Mouse (Mus musculus) cerebellum, postnatal 14 days (tissue): ENCODE results near the gene Tbc1d22a.

ENCODE experiments used
- DNase-seq, 2 experiments: peaks; one replicate each; pipeline ENCODE4 v3.0.0; 2021; ENCODE audit warnings: mixed read lengths in 2 of 2

The Tbc1d22a gene

DNA sequence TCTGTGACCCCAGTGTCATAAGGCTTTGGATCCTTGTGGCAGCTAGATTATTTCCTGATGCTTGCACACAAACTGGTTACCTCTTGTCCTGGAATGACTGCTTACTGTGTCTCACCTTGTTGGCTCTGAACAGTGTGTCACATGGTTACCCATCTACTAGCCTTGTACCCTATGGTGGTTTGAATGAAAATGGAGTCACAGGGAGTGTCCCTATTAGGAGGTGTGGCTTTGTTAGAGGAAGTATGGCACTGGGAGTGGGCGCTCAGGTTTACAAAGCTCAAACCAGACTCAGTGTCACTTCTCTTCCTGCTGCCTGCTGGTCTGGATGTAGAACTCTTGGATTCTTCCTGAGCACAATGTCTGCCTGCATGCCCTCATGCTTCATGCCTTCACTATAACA, 69.0 kb downstream of the Tbc1d22a start:
- no peak for DNase-seq

DNA sequence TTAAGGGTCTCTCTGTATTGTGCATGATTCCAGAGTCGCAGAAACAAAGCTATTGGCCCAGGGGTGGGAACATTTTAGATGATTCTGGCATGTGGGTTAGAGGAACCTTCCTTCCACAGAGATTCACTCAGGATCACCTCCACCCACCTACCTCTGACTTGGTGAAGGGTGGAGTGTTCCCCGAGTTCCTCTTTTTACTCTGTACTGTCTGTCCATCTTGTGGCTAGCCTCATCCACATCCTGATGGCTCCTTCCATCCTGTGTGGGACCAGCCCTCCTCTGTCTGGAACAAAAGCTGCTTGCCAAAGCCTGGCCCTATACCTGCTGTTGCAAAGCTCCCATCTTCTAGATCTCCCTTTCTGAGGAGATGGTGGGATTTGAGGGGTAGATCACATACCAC, 71.0 kb downstream of the Tbc1d22a start:
- DNase-seq, result no peak

DNA sequence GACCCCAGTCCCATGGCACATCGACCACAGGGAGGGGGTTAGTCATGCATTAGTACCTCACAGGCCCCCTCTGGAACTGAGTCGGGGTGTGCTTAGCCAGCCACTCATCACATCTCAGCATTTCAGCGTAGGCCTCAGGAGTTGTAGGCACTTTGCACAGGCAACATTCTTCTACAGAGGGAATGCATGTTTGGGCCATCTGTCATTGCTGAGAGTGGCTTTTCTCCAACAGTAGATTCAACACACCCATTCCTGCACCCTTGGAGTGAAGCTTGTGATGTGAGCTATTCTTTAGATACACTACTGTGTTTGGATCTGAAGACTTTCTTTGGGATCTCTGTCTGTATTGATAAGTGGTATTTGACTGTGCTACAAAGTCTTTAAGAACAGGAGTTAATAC, 75.8 kb downstream of the Tbc1d22a start:
- peak in 1 of 2 experiments; percentile 46 for DNase-seq

DNA sequence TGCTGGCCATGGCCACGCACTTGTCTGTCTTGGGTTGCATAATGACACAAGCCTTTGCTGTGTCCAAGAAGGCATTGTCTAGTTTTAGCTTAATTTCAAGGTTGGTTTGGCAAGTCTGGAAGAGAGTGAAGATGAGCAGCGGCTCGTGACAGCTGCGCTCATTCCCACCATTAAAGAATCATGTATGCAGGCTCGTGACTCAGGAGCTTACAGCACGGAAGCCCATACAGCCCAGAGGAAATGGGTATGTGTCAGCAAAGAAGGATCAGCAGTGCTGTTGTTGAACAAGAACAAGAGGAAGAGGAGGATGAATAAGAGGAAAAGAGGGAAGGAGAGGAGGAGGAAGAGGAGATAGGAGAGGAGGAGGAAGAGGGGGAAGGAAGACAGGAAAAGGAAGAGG, 78.0 kb downstream of the Tbc1d22a start:
- DNase-seq, result no peak

DNA sequence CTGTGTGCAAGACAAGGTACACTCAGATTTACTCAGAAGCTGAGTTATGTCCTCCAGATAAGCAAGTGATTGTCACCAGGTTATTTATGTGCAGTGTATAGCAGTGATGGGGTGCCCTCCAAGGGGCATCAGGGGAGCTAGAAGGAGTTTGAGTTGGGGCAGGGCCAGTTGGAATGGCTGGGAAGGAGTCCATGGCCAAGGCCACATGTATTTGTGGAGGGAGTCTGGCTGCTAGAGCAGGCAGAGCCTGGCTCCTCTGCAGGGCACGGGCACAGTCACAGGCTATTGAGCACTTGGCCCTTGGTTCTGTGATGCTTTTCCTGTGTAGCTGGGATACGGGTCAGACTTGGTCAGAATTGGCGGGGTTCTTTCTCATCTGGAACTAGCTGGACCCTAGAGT, 80.2 kb downstream of the Tbc1d22a start:
- peak; percentile 36 to 53 for DNase-seq

DNA sequence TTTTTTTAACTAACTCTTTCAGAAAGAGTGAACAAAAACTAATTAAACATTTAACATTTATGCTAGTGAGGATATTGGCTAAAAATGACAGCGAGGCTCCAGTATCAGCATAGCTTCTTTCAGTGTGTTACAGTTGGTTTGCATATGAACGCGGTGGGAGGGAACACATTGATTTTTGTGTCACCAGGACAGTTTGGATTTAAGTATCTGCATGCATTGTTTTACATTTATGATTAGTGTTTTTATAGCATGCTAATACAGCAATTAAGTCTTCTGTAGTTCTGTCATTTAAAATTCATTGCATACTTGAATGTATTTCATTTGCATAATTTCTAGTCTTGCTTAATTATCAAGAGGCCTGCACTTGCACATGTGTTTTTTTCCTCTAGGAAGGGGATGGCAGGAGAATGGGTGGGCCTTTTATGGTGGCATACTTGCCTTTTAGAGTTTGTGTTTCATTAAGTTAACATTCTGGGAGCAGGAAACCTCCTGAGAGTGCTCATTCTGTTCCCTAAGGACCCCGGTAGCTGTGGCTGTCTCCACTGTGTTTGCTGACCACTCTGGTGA, 81.5 kb downstream of the Tbc1d22a start:
- no peak for DNase-seq

DNA sequence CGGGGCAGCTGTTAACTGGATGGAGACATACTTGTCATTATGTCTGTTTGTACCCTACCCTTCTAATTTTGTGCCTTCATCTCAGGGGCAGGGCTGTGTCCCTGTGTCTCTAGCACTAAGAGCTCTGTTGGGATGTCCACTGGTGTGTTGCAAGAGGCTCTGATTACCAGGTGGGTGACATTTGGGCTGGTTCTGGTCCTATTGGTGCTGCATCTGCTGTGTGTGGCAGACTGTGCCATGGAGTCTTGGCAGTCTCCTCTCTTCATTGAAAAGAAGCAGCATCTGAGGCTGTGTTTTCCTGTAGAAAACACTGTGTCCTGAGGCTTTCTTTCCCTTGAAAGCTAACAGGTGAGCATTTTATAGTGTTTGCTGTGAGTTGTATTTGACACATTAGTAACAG, 83.0 kb downstream of the Tbc1d22a start:
- peak in 1 of 2 experiments; percentile 31 for DNase-seq

DNA sequence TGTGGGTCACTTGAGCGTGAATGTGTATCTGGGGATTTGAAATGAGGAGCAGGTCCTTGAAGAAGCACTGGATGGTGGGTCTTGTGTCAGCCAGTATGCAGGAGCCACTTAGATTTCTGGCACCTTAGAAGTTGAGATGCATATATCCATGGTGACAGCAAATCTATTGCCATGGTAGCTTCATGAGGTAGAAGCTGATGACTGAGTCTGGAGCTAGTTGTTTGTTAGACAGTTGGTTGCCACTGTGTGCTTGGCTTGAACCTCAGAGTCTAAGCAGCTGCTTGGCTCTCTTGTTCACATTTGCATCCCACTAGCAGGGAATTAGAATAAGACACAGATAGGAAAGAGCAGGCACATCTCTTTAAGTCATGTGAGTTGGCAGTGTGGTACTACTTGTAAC, 89.6 kb downstream of the Tbc1d22a start:
- DNase-seq, result no peak

DNA sequence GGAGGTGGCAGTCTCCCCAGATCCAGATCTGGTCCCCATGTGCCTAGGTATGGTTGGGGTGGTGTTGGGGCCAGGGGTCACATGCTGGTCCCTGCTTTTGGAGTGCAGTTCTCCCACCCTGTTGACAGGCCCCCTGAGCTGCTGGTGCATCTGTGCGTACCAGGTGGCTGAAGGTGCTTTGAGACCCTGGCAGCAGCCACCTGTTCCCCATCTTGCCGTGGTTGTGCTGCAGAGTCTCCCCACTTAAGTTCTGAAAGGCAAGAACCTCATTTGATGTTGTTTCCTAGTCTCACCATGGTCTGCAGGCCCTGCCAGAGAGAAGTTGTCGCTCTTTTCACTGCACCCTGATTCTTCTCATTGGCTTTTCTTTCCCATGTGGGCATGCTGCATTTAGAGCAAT, 90.6 kb downstream of the Tbc1d22a start:
- DNase-seq, result no peak

DNA sequence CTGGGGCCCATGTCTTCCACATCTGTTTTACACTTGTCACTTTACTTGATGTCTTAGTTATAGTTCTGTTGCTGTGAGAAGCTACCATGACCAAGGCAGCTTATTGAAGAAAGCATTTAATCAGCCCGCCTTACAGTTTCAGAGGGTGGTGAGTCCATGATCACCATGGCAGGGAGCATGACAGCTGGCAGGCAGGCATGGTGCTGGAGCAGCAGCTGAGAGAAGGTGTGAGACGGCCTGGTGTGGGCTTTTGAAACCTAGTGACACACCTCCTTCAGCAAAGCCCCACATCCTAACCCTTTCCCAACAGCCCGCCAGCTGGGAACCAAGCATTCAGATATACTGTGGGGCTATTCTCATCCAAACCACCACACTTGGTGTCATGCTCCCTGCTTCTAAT, 91.0 kb downstream of the Tbc1d22a start:
- DNase-seq, result no peak

DNA sequence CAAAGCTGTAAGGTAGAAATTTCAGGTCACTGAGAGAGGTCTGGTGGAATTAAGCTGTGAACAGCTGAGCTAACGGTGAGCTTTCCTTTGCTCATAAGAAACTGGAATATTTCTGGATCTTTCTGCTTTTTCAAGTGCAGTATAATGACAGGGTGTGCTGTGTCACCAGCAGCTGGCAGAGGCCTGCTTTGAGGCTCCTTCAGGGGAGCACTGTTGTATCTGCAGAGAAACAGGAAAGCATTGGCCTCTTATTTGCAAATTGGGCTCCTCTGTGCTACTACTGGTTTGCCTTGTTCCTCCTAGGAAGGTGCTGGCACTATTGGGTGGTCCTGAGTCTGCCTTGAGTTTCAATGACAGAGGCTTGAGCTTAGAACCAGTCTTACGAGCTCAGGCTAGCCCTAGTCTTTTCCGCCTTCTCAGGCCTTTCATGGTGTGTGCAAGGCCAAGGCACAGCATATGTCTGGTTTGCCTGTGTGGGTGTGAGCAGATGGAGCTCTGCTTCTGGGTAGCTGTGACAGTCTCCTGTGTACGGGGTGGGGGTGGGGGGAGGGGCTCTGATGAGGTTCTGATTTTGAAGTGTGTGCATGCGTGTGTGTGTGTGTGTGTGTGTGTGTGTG, 95.1 kb downstream of the Tbc1d22a start:
- DNase-seq, result no peak

DNA sequence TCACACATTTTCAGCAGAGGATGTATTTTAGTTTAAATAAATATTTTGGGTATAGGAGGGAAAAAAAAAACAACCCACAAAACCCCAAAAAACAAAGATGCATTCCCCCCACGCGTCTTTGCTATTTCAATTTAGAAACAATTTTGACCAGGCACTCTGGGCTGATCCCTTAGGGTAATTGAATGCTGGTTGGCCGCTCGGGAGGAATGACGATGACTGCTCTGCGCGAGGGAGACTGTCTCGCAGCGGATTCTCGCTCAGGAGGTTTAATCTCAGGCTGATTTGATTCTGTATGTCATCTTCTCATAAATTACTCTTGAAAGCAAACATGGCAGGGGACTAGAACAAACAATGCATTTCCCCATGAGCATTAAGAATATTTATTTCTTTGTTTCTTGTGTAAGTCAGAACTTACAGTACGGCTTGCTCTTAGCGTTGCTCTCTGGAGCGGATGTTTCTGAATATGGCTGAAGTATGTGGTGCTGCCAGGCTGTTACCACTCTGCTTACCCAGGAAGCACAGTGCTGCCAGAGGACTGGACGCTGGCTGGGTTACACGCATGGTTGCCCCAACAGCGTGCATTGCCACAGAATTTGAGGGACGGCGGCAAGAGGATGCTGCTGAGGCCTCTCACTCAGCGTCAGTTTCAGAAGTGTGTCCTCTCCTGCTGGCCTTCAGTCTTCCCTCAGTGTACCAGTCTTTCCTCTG, 106.7 kb downstream of the Tbc1d22a start:
- peak; percentile 41 to 42 for DNase-seq

DNA sequence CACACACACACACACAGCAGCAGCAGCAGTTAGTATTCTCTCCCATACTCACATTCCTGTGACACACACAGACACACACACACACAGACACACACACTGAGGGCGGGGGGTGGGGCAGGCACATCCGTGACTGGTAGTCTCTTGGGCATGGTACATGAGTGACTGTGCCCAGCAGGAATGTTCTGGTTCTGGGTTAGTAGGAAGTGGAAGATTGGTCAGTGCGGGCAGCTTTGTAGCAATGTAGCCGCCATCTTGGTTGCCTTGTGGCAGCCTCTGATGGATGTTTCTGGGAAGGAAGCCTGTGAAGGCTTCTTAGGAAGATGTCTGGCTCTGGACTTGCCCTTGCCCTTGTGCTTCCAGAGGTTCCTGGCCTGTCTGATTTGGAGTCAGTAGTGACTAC, 112.1 kb downstream of the Tbc1d22a start:
- DNase-seq, result no peak

DNA sequence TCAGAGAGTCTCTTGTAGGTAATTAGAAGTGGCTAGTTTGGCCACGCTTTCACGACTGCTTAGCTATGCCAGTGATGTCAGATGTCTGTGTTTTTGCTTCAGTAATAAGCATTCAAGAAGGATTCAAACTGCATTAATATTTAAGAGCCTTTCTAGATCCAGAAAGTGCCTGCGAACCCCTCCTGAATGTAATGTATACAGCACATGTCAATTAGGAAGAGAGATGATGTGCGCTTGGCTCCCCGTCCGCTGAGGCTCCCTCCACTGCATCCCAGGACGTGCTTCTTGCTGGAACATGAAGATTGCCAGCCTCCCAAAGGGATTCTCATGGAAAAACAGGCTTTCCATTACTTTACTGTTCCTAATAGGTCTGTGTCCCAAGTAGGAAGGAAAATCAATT, 115.7 kb downstream of the Tbc1d22a start:
- no peak for DNase-seq

DNA sequence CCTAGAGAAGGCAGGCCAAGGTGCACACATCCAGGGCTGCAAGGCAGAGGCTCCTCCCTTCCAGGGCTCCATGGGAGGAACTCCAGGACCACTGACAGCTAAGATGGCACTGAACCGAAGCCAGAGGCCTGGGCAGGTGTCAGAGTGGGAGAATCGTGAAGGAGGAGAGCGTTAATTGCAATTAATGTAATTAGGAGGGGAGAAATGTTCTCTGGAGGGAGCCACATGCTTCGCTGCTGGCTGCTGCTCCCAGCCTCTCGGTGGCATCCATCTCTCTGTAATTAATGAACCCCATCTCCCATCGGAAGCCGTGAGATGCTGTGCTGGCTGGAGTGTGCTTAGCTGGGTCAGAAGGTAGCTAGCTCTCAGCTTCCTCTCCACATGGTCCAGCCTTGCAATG, 116.2 kb downstream of the Tbc1d22a start:
- no peak for DNase-seq

DNA sequence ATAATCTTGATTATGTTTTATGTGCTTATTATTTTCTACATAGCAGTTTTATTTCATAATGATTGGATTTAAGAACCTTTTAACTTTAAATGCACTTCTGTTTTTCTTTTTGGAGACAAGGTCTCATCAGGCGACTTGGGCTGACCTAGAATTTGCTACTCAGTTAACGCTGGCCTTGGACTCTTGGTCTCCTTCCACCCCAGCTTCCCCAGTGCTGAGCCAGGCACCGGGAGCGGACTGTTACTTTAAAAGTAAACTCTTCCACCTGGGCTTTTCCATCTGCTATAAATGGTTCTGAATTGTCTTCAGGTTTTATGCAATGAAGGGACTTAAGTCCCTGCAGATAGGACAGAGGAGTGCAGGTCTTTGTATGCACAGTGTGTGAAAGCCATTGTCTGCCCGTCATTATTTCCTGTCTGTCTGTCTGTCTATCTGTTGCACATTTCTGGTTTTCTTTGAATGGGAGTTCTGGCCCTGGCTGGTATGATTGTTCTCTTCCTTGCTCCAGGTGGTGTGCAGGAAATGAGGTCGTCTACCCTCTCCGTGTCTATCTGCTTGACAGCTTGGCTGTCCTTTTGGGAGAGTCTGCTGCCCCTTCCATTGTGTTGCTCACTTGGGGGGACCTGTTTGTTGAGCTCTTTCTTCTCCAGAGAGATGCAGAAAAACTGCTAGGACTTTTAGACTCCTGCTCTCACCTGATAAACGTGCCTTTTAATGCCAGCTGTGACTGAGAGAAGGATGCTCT, 117.4 kb downstream of the Tbc1d22a start:
- DNase-seq, result no peak

DNA sequence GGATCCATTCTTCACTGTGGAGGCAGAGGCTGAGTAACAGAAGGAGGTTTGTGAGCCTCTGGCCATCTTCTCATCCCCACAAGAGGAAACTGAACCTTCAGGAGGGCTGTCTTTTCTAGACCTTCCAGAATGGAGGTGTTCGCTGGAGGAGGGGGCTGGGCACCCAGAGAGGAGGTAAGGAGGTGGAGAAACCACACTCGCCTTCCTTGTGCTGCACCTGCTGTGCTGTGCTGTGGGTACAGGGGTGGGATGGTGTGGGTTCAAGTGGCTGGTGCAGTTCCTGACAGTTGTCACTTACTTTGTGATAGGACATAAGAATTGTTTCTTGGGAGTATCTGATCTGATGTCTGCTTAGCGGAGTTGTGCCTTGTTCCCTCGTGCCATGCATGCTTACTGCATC, 118.9 kb downstream of the Tbc1d22a start:
- no peak for DNase-seq

DNA sequence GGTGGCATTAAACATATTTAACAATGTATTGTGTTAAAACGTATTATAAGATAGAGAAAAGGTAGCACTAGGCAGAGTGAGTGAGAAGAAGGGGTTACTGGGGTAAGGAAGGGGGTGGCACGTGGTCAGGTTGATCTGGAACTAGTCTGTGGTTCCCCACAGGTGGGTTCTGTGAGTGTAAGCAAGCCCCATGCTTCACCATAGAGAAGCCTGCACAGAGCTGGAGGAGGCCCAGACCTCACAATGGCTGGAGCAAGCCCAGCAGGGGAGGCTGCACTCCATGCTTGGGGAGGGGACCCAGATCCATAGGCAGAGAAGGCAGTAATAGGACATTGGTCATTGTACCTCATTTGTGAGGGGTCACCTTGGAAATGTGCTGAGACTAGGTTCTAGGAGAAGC, 119.3 kb downstream of the Tbc1d22a start:
- DNase-seq, result no peak

DNA sequence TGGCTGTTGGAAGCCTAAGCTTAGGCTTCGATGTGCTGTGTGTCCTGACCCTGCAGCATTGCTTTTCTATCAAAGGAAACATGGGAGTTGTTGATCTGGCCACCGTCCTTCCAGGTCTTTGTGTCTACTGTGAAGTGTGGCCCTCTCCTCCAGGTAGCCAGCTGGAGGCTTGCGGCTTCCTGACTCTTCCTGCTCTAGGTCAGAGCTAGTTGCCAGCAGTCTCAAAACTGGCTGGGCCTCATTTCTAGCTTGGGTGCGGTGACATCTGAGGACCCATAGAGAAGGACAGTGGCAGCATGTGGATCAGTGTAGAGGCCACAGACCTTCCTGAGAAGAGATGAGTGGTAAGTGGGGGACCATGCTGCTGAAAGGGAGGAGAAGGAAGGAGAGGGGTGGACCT, 120.0 kb downstream of the Tbc1d22a start:
- no peak for DNase-seq

DNA sequence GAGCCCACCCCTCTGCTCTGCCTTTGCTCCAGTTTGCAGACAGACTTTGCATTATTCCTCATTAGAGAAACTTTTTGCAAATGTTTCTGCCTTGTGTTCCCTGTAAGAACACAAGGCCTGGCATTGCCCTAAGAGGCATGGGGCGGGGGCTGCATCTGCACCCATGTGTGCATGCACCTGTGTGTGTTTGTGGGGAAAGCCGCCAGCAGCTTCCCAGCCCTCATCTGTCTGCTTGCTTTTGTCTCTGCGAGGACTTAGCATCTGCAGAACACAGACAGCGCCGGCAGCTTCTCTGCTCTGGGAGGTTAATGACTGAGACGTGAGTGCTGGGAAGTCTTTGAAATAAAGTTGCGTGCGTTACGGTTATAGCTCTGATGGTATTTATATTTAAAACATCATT, 120.5 kb downstream of the Tbc1d22a start:
- no peak for DNase-seq

DNA sequence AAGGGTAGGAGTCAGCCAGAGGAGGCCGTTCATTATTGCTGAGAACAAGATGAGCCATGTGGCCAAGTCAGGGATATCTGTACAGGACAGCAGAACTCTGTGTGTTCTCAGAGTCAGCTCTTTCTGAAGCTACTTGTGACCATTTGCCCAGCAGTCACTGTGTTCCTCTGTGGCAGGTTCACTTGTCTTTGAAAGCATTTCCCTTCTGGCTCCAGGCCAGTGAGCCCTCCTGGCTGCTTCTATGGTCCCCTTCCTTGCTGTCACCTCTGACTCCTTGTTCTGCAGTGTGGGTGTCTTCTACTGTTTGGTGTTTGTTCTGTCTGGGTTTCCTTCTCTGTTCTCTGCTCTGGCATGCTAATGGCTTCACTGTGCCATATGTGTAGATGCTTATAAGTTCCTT, 121.5 kb downstream of the Tbc1d22a start:
- no peak for DNase-seq

DNA sequence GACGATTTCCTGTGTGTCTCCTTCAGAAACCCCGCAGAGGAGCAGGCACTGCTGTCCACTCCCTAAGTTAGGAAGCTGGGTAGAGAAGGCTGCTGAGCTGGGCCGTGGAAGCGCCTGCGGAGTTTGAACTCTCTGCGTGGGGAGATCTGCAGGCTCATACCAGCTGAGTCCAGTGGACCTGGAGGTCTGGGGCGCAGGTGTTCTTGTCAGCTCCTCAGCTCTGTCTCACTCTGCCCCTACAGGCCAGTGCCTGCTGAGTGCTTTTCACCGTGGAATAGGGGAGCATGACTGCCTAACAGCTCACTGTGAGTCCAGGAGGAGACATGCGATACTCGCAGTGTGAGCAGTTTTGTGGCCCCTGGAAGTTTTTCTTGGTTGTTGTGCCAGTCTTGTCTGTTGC, 123.5 kb downstream of the Tbc1d22a start:
- no peak for DNase-seq

DNA sequence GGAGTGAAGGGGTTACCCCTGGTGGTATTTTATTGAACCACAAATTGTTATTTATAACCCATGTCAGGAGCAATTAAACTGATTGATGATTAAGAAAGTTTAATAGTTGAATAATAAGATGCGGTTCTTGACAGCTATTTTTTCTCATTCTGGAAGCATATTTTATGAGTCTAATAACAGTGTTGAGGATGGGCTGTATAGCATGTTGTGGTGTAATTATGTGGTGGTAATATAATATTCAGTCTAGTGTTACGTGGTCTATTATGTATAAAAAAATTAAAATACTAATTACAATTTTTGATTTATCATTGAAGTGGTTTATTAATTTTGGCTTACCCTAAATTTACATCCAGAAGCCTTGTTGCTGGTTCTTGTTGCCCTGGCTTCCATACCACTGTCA, 125.5 kb downstream of the Tbc1d22a start:
- DNase-seq, result no peak

DNA sequence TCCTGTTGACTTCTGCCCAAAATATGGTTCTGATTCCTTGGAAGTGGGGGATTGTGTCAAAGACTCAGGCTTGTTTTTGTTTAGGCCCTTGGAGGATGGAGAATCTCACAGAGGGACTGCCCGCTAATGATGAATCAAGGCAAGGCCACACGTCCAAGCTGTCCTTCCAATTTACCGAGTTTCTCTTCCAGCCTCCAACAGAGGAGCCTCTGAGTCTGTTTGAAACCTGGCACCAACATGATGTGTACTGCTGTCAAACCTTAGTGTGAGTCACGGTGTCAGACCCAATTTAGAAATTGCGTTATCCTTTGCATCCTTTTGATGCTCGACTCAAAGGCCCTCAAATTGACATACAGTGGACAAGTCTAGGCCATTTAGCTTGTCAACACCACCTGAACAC, 126.5 kb downstream of the Tbc1d22a start:
- DNase-seq, result peak in 1 of 2 experiments; percentile 20
